Mouse (Mus musculus): ENCODE data around the gene Ids. TPM values are rescaled to one million over a fixed set of nuclear protein-coding genes. Genes with fewer than 3 reads are reported as not detected.
"Not testable (repeated sequence)": the region's sequence is repeated elsewhere in the genome, so short reads cannot be mapped to it uniquely, and the experiment has no call there.

The Ids gene
- total RNA-seq (2021): 10 to 100 TPM; 15.7 to 17.5 TPM
- long read RNA-seq, experiment 1, full-length matches to known transcripts: 1 of 4 reads
- long read RNA-seq, experiment 1, partial matches to known transcripts: 0 of 4 reads
- long read RNA-seq, experiment 1, other reads (novel, unspliced or antisense): 3 of 4 reads
- long read RNA-seq, experiment 2, full-length matches to known transcripts: 1 of 1 reads
- long read RNA-seq, experiment 2, partial matches to known transcripts: 0 of 1 reads
- long read RNA-seq, experiment 2, other reads (novel, unspliced or antisense): 0 of 1 reads

- DNase-seq (ENCODE audit: low spot score): peak; percentile 85
Observed at GRCm38 (mm10) chrX:70364661-70365613, at the start of gene Ids. Ids (minus strand) TSS chrX:70365084.

GRCm38 (mm10) chrX:70392636-70393035 is 27.8 kb upstream of the Ids start:
- DNase-seq (ENCODE audit: low spot score): not testable (repeated sequence)

DNA sequence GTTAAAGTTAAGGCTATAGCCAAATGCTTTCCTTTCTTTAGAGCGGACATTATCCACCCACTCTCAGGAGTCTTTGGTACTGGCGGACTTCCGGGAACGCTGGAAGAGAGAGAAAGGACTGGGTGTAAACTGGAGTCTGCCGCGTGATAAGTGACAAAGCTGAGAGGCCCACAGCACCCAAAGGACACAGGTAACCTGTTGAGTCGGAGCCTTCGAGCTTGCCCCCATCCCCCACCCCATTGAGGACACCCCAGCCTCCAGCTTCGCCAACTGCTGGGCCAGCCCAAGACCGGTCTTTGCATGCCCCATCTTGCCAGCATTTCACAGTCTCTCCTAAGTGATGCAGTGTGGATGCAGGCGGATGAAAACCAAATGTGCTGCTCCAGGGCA is 21.1 kb upstream of the Ids start:
- DNase-seq (ENCODE audit: low spot score): no peak

DNA sequence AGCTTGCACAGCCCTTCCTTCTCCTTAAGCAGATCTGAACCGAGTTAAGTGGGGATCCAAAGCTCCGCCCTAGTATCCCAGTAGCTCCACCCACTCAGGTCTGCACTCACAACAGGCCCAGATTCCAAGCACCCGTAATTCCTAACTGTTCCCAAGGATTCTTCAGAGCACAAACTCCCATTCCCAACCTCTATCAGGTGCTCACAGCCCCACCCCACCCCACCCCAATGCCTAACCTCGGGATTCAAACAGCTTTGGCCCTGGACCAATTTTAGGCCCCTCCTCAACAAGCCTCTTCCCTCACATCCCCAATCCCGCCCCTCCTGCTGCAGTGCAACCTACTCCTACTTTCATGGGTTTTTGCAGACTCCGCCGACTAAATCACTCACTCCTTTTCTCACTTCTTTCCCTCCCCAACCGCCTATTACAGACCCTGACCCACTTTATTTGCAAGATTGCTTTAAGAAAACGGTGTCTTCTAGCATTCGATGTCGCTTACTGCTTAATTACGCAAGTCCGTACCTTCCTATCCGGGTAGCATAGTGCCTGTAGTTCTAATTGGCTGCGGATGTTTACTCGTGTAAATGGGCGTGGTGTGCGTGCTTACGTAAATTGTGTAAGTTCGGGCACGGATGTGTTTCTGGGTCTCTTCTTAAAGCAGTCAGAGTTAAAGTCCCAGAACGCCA is 20.5 kb upstream of the Ids start, which contains the start of gene 1110012L19Rik:
TSS of gene 1110012L19Rik (plus strand) at position 602 of the 686 bp plus-strand sequence.
- DNase-seq (ENCODE audit: low spot score): peak; percentile 75

DNA sequence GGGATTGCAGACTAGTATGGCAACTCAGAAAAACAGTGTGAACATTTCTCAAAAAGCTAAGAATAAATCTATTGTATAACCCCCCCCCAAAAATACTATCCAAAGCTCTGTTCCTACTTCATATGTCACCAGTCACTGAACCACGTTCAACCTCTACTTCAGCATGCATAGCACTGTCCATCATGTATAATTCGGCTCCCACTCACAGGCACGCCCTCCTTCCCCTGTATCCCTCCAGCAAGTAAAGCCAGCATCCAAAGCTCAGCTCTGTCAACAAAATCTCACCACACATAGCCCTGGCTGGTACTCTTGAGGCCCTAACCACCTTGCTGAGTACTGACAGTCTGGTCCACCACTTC is 20.0 kb upstream of the Ids start:
- DNase-seq (ENCODE audit: low spot score): no peak

DNA sequence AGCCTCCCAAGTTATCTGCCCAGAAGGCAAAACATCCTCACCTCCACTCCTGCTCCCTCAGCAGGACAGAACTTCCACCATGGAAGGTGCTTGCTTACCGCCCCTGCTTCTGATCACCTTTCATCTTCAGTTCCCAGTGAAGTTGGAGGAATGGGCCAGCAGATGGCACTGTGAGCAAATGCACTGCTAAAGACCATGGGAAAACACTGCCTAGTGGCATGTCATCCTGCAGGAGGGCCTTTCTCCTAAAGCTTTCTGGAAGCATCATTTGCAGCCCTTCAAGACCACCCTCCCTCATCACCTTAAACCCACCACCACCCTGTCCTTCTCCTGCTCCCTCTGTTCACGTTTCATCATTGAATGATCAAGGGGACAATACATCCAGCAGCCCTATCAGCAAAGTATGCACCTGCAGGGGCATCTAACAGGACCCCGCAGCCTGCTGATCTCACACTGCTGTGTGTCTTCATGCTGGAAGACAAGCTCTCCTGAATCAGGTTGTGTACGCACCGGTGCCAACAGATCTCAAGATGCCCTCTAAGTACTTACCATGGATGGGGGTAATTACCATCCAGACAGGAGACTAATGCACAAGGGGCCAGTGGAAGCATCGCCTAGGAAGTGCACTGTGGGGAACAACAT is 9.7 kb upstream of the Ids start:
- not testable (repeated sequence) for DNase-seq (ENCODE audit: low spot score)

DNA sequence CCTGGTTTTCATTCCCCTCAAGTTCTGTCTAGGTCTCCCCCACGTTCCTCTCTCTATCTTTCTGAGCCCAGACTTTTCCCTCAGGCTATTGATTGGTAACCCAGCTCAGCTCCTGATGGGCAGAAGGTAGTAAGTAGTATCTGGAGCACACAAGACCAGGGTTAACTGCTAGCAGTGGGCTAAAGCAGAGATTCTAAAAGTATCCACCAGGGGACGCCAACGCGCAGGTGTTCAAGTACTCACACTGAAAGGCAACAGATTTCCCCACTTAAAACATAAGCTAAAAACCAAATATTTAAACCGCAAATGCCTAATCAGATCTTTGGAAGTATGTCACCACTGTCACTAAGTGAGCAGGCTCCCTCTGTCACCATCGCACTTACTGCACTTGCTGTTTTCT is 4.9 kb upstream of the Ids start:
- not testable (repeated sequence) for DNase-seq (ENCODE audit: low spot score)

- DNase-seq (ENCODE audit: low spot score): no peak
Observed at GRCm38 (mm10) chrX:70364202-70364601, 682 bp downstream of the Ids start.

GRCm38 (mm10) chrX:70363446-70363845 is 1.4 kb downstream of the Ids start:
- DNase-seq (ENCODE audit: low spot score): no peak

DNA sequence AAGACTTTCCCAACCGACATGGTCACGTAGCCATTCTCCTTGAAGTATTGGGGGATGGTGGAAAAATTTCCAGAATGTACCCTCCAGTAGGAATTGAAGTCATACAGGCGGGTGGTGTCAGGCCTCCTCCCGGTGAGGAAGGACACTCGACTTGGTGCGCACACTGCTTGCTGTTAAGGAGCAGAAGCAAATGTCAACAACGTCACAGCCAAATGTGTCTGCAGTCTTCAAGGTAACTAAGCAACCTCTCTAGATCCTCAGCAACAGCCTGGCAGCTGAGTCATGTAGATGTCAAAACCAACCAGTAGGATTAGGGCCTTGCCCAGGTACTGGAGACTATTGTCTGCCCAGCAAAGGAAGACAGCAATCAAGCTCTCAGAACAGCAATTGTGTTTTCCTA is 1.9 kb downstream of the Ids start:
- no peak for DNase-seq (ENCODE audit: low spot score)

- DNase-seq (ENCODE audit: low spot score): peak; percentile 37
Observed at GRCm38 (mm10) chrX:70330202-70330843, 34.6 kb downstream of the Ids start.

- no peak for DNase-seq (ENCODE audit: low spot score)
Observed at GRCm38 (mm10) chrX:70328530-70329143, 36.2 kb downstream of the Ids start.

GRCm38 (mm10) chrX:70327656-70328055 is 37.2 kb downstream of the Ids start:
- no peak for DNase-seq (ENCODE audit: low spot score)

DNA sequence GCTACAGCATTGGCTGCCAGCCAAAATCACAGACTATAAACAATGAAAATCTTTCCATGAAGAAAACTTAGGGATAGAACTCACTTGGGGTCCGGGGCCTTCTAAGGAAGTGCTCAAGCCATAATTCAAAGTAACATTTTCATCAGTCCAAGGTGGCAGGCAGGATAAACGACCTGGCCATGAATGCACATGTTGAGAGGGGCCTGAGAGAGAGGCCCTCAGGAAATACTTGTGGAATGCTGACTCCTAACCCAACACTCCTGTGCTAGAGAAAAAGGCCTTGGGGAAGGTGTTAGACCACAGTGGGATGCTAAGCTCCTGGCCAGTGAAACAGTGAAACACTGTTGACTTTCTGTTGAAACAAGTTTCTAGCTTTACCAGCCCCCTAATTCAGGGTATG is 45.6 kb downstream of the Ids start:
- DNase-seq (ENCODE audit: low spot score): no peak

- DNase-seq (ENCODE audit: low spot score): no peak
Observed at GRCm38 (mm10) chrX:70314949-70315641, 49.8 kb downstream of the Ids start.

Other genes with a start within 250 kb of the Ids start
- gene 1110012L19Rik, start 20.8 kb upstream of the Ids start, total RNA-seq (2021): 10 to 100 TPM; 16.9 to 22.2 TPM
- gene Tmem185a, start 112.1 kb upstream of the Ids start, total RNA-seq (2021): 10 to 100 TPM; 34.3 to 40.5 TPM